Mouse (Mus musculus) liver, adult 2 months (tissue): ENCODE measurements around the gene Slc6a4. TPM values are rescaled to one million over a fixed set of nuclear protein-coding genes. Genes with fewer than 3 reads are reported as not detected.

Source experiments
- DNase-seq: peaks from one replicate; pipeline ENCODE4 v3.0.0-alpha.2; 2011; ENCODE audit warnings: low read depth, low spot score; ENCODE audit errors: extremely low read depth
- H3K27ac ChIP-seq: fragments of 200-500 bp; replicated peaks from 2 replicates; pipeline ENCODE4 v1.5.1; 2012; ENCODE audit warnings: low read depth, mild to moderate bottlenecking, control low read depth, inconsistent platforms, low read length; ENCODE audit not compliant: insufficient read depth
- H3K27me3 ChIP-seq: fragments of 200-500 bp; 2 replicates; pipeline ENCODE4 v1.6.1; 2012; ENCODE audit warnings: mild to moderate bottlenecking, moderate library complexity, low read length, inconsistent platforms; ENCODE audit not compliant: control insufficient read depth, insufficient read depth
- H3K36me3 ChIP-seq: fragments of 200-500 bp; 2 replicates; pipeline ENCODE4 v1.6.1; 2012; ENCODE audit warnings: low read length, inconsistent platforms; ENCODE audit not compliant: control insufficient read depth, insufficient read depth
- H3K4me1 ChIP-seq: fragments of 200-500 bp; 2 replicates; pipeline ENCODE4 v1.6.1; 2011; ENCODE audit warnings: low read length; ENCODE audit not compliant: control insufficient read depth, insufficient read depth
- H3K4me3 ChIP-seq: fragments of 200-500 bp; 2 replicates; pipeline ENCODE4 v1.5.1; 2011; ENCODE audit warnings: low read depth, mild to moderate bottlenecking, control low read depth, low read length, moderate library complexity; ENCODE audit not compliant: insufficient read depth
- H3K79me2 ChIP-seq: fragments of 200-500 bp; 2 replicates; pipeline ENCODE4 v1.6.1; 2012; ENCODE audit warnings: inconsistent platforms, mild to moderate bottlenecking, low read length, moderate library complexity; ENCODE audit not compliant: control insufficient read depth, insufficient read depth
- H3K9ac ChIP-seq: fragments of 200-500 bp; 2 replicates; pipeline ENCODE4 v1.6.1; 2012; ENCODE audit warnings: low read depth, mild to moderate bottlenecking, control low read depth, inconsistent platforms, low read length
- CTCF ChIP-seq: fragments of 200-500 bp; IDR thresholded peaks from 2 replicates; pipeline ENCODE4 v1.5.1; 2011; ENCODE audit warnings: low read depth, low read length, control low read depth
- POLR2A ChIP-seq: fragments of 200-500 bp; IDR thresholded peaks from 2 replicates; pipeline ENCODE4 v1.6.1; 2011; ENCODE audit warnings: low read length, control low read depth; ENCODE audit not compliant: insufficient read depth; ENCODE audit errors: extremely low read depth
- WGBS: fragments of 180-500 bp; shearing (Covaris S2); methylation state at CpG from one replicate; pipeline ENCODE4 v1.1.7; 2018; 5-methylcytosine and 5-hydroxymethylcytosine counted together
- polyA plus RNA-seq: library from polyadenylated mRNA; depleted of rRNA; stranded (reverse); fragments of >200 nt; gene quantifications from 2 replicates; pipeline ENCODE4 v1.2.3, GENCODE M21; 2012
- total RNA-seq: library from RNA; depleted of rRNA; stranded (reverse); fragments of >200 nt; gene quantifications from 2 replicates; pipeline ENCODE4 v1.2.3, GENCODE M21; 2014

Gene Slc6a4
- total and polyA plus RNA-seq, 2 experiments: 0.13 to 0.37 TPM

DNA sequence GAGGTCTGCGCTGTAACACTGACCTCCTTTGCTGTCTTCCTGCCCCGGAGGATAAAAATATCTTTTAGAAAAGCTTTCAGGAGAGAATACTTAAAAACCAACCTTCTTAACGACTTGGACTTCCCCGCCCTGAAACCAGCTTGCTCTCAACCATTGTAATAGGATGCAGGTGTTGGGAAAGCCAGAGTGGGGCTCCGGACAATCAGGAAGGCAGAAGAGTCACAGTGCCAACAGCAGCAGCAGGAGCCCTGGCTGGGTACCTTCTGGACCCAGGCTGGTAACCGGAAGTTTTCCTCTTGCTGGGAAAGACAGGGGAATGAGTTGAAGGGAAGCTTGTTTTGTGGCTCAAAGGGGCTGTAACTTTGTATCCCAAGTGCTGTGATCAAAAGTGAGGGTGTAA lies 8.2 kb downstream of the Slc6a4 start:
- H3K79me2 ChIP-seq: no peaks in the 10 kb centered on the region
- no peak overlapping the region for H3K27ac ChIP-seq
- no peaks in the 10 kb centered on the region for H3K27me3 ChIP-seq
- H3K9ac ChIP-seq: no peak overlapping the region
- H3K4me3 ChIP-seq: no peak overlapping the region
- whole genome bisulfite sequencing: 54% methylated on average over 6 of the region's 6 CpGs
- no peak for DNase-seq
- H3K4me1 ChIP-seq: peaks cover 10% of the 10 kb centered on the region
- TF ChIP-seq CTCF (no peak), POLR2A (no peak)
- H3K36me3 ChIP-seq: no peaks in the 10 kb centered on the region

DNA sequence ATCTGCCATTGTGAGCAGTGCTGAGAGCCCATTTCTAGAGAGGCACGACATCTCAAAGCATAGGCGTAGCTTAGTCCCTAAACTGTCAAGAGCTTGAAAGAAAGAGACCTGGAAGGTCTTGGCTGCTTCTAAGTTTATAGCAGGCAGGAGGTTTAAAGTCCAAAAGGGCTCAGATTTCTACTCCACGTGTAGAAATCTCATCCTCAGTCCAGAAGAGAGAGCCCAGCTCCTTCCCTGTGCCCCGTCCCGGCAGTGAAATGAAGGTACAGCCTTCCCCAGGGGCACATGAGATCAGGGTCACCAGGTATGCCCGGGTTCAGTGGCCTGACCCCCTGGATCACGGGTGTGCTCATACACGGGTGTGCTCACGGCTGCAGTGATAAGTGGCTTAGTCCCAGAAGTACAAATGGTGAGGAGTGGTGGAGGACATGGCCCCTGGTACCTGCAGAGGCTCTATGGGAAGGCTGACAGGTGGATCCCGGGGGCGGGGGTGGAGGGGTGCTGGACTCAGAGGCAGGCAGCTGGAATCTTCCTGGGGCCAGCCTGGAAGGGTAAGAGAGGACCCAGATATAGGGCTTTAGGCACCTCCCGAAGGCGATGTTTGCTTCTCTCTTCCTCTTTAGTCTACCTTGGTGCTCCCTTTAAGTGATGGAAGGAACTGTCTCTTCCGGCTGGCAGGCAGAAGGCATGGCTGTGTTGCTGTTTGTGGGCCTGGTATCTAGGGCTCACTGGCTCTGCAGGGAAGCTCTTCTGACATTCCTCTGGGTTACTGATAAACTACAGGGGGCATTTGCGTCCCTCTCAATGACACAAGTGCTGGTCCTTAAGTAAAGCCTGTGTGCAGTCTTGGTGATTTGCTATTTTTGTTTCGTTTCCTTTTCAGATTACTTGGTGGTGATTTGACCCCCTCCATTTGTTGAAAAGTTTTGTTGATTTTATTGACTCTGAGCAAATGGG lies 10.9 kb downstream of the Slc6a4 start:
- Histone ChIP-seq H3K36me3 (no peaks in the 10 kb centered on the region), H3K4me3 (no peak overlapping the region), H3K27ac (no peak overlapping the region), H3K27me3 (no peaks in the 10 kb centered on the region), H3K79me2 (no peaks in the 10 kb centered on the region), H3K4me1 (peaks cover 10% of the 10 kb centered on the region), H3K9ac (no peak overlapping the region)
- TF ChIP-seq CTCF (no peak), POLR2A (no peak)
- 51% methylated on average over 16 of the region's 16 CpGs for WGBS
- DNase-seq: peak; percentile 30

DNA sequence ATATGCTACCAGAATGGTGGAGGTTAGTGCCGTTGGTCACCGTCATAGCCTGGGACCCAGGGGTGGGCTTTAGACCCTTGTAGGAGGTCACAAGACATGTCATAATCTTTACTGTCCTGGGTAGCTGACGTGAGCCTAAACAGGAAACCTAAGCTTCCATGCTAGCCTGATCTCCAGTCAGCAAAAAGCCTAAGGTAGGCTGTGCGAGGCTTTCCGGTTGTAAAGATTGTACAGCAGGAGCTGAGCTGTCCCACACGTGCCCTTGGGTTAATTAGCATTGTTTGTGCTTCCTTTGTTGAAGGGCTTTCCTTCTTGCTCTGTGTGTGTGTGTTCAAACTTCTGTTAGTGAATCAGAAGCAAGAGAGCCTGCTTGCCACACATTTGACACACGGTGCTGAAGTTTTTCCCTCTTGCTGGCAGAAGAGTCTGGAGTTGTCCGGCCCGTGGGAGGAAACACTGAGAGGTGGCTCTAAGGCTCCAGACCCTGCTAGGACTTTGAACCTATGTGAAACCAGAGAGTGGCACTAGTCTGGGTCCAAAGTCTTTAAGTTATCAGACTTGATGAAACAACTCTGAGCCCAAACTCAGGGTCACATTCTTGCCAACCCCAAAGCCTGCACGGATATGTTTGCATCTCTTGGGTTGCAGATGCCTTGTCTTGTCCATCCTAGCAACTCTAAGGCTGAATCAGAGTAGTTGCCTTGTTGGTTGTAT lies 12.5 kb downstream of the Slc6a4 start:
- peaks cover 10% of the 10 kb centered on the region for H3K4me1 ChIP-seq
- H3K4me3 ChIP-seq: no peak overlapping the region
- peak; percentile 65 for DNase-seq
- no peaks in the 10 kb centered on the region for H3K79me2 ChIP-seq
- H3K9ac ChIP-seq: no peak overlapping the region
- TF ChIP-seq CTCF (no peak), POLR2A (no peak)
- H3K27ac ChIP-seq: no peak overlapping the region
- H3K36me3 ChIP-seq: no peaks in the 10 kb centered on the region
- no peaks in the 10 kb centered on the region for H3K27me3 ChIP-seq
- 49% methylated on average over 10 of the region's 10 CpGs for WGBS

DNA sequence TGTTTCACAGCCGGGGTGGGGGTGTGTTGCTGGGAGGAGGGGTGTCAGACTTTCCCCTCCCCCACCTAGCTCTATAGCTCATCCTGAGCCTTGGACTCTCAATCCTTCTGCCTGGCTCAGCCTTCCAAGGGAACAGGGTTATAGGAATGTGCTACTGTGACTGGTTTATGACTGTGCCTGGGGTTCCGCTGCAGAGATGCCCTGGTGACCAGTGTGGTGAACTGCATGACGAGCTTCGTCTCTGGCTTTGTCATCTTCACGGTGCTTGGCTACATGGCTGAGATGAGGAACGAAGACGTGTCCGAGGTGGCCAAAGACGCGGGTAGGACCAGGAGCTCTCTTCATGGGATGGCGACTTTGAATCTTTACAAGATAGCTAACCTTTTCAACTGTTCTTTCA lies 19.6 kb downstream of the Slc6a4 start:
- no peak for DNase-seq
- 90% methylated on average over 11 of the region's 11 CpGs for WGBS
- TF ChIP-seq CTCF (no peak), POLR2A (no peak)
- Histone ChIP-seq H3K4me1 (peaks cover 6% of the 10 kb centered on the region; the same call in 1 of the 2 replicates), H3K4me3 (no peak overlapping the region), H3K79me2 (no peaks in the 10 kb centered on the region), H3K9ac (no peak overlapping the region), H3K36me3 (no peaks in the 10 kb centered on the region), H3K27ac (no peak overlapping the region), H3K27me3 (no peaks in the 10 kb centered on the region)

DNA sequence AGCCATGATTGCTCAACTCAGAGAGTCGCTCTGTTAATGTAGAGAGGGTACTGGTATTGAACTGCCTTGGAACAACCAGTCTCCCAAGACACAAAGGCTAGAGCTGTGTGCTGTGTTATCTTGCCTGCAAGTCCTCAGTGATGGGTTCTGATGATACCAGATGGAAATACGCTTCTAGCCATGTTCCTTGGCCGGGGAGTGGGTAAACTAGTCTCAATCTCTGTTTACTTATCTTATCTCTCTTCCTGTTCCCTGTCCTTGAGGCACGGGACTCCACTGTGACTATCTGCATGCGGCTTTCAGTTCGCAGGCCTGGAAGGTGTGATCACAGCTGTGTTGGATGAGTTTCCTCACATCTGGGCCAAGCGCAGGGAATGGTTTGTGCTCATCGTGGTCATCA lies 21.1 kb downstream of the Slc6a4 start:
- Histone ChIP-seq H3K9ac (no peak overlapping the region), H3K4me1 (peaks cover 6% of the 10 kb centered on the region; the same call in 1 of the 2 replicates), H3K36me3 (no peaks in the 10 kb centered on the region), H3K79me2 (no peaks in the 10 kb centered on the region), H3K4me3 (no peak overlapping the region), H3K27me3 (no peaks in the 10 kb centered on the region), H3K27ac (no peak overlapping the region)
- no peak for DNase-seq
- 44% methylated on average over 8 of the region's 8 CpGs for WGBS
- TF ChIP-seq CTCF (no peak), POLR2A (no peak)
